Mouse (Mus musculus): ENCODE results near the gene Slc45a3.

The Slc45a3 gene

DNA sequence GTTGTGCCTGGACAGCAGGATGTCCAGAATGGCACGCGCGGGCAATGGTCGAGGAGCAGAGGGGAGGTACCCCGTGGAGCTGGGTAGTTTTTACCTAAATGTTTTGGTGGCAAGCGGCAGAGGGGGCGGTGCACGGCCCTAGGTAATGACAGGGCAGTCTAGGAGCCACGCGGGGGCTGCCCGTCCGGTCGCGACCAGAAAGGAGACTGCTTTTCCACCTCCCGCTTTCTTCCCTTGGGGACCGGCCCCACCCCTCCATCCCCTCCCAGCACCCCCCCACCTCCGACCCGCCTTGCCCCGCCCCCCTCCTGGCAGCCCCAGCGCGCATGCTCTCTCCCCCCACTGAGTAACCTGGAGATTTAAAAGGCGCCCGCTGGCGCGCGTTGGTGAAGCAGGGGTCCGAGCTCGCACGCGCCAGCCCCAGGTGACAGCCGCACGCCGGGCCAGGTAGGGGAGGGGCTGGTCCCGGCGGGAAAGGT is at the start of gene Slc45a3:
Gene Slc45a3, plus strand, starts transcription at position 362 of the 479 bp plus-strand sequence.
- peak; percentile 80 for DNase-seq (ENCODE audit: low read depth, low spot score)

DNA sequence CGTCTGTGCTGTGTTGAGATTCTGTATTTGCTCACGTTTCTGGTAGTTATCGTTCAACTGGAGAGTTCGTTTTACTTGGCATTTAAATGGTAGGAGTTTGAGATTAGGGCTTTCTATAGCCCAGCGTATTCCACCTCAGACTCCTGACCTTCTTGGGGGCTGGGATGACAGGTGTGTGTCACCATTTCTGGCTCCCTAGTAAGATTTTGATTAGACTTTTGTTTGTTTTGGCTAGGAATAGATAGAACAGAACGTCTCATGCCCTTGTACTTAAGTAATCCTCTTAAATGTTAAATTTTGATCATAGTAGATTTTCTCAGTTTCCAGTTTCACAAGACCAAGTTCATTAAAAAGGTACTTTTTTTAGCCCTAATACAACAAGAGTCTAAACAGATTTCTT is 45.1 kb upstream of the Slc45a3 start:
- no peak for DNase-seq (ENCODE audit: low read depth, low spot score)

DNA sequence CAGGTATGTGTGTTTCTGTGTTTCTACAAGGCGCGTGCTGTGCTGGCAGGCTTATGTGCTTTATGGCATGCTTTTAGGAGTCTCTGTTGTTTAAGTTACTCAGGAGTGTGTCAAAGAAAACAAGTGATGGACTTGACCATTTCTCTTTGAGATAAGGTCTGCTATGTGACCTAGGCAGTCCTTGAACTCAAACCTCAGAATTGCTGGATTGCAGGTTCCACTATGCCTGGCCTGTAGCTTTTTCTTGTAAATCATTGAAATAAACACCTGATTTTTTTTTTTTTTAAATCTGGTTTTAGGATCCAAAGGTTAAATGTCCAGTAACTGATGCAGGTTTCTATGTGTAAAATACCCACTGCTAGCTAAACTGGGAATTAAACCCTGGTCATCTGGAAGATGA is 43.7 kb upstream of the Slc45a3 start:
- DNase-seq (ENCODE audit: low read depth, low spot score): no peak

DNA sequence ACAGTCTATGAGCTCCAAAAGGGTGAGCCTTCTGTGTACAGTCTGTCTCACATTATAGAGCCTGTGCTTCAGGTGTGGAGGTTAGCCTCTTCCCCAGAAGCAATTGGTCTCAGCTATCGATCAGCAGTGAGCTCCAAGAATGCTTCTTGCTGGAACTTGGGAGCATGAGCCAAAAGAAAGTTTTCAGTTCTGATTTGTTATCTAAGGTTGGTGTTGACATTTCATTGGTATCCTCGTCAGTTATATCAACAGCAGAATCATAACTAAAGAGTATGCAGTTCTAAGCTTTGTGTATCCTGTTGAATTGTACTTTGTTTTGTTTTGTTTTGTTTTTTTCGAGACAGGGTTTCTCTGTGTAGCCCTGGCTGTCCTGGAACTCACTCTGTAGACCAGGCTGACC is 40.7 kb upstream of the Slc45a3 start:
- no peak for DNase-seq (ENCODE audit: low read depth, low spot score)

DNA sequence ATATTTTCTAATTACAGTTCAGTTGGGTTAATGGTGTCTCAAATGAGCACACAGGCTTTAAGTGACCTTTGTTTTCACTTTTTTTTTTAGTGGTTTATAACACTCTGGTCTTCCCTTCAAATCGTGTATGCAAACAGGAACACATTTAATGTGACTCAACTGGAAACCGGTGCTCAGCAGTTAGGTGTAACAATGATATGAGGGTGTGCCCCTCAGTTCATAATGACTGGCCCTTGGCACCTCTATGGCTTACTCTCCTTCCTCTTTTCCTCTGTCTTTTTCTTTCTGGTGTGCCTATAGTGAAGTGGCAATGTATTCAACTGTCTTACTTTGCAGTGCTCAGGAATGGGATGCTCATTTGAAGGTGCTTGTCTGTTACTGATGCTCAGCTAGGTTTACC is 29.3 kb upstream of the Slc45a3 start:
- DNase-seq (ENCODE audit: low read depth, low spot score): no peak

DNA sequence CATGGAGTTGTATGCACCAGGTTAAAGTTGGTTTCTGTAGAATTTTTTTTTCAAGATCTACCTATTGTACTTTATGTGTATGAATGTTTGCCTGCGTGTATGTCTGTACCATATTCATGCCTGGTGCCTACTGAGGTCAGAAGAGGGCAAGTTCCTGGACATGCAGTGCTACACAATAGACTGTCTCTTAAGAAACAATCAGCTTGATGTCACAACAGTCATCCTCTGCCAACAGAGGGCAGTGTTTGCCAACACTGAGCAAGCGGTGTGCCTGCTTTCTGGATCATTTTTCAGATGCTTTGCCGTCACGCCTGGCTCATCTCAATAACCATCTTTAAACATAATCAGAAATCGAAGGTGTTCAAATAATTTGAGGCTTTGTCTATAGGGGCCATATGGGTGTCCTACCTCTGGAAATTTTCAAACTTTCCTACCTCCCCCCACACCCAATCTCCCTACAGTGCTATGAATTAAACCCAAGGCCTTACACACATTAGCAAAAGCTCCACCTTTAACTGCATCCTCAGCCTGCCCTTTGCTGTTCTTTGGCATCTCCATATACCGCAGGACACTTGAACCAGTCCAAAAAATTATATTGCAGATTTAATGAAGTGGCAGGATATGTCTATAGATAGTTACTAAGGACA is 25.0 kb upstream of the Slc45a3 start:
- DNase-seq (ENCODE audit: low read depth, low spot score): peak; percentile 83

DNA sequence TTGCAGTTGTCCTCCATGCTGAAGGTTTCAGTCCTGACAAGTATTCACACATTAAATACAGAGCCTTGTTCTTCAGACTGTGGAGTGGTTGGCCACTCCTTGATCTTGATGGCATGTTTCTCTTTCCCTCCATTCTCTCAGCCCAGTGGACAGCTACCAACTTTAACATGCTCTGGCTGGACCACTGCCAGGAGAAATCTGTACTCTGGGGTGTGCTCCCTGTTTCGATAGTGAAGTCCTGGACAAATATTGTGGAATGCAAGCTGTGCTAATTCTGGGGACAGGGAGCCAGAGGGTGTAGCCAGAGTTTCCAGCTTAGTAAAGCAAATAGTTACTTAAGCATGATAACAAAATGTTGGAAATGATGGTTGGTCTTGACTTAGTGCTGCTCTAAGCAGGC is 24.0 kb upstream of the Slc45a3 start:
- no peak for DNase-seq (ENCODE audit: low read depth, low spot score)

DNA sequence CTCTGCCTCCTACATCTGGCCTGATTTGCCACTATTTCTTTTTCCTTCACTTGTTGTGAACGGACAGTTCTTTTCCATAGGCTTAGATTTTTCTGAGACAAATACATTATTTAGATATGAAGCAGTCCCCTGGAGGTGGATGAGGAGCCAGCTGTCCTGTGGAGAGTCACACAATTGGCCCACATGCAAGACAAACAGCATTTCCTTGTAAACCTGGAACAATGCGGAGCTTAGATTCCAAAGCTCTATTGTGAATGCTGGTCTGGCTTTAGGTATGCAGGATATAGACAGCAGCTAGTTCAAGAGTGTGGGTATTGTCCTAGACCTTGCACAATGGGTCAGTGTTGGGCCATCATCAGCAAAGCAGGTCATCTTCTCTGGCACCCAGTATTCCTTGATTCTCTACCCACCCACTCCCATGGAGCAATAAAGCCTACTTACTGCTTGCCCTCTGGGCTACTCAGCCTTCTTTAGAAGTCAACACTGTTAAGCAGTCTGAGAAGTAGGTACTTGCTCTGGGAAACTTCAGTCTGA is 22.0 kb upstream of the Slc45a3 start:
- peak; percentile 79 for DNase-seq (ENCODE audit: low read depth, low spot score)

DNA sequence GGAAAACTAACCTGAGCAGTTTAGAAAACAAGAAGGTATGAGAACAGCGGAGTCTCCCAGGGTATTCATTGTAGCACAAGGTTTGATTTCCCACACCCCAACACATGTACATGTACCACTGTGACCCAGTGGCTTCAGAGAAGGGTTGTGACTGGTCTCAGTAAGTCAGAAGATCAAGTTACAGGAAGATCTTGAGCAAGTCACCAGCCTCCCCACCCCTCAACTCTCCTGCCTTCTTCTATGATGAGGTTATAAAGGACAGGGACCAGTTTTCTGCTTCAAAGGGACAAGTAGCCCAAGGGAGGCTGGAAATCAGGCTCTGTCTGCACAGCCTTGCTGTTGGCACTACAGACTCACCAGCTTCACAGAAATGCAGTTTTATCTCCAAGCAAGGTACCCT is 21.3 kb upstream of the Slc45a3 start:
- no peak for DNase-seq (ENCODE audit: low read depth, low spot score)

DNA sequence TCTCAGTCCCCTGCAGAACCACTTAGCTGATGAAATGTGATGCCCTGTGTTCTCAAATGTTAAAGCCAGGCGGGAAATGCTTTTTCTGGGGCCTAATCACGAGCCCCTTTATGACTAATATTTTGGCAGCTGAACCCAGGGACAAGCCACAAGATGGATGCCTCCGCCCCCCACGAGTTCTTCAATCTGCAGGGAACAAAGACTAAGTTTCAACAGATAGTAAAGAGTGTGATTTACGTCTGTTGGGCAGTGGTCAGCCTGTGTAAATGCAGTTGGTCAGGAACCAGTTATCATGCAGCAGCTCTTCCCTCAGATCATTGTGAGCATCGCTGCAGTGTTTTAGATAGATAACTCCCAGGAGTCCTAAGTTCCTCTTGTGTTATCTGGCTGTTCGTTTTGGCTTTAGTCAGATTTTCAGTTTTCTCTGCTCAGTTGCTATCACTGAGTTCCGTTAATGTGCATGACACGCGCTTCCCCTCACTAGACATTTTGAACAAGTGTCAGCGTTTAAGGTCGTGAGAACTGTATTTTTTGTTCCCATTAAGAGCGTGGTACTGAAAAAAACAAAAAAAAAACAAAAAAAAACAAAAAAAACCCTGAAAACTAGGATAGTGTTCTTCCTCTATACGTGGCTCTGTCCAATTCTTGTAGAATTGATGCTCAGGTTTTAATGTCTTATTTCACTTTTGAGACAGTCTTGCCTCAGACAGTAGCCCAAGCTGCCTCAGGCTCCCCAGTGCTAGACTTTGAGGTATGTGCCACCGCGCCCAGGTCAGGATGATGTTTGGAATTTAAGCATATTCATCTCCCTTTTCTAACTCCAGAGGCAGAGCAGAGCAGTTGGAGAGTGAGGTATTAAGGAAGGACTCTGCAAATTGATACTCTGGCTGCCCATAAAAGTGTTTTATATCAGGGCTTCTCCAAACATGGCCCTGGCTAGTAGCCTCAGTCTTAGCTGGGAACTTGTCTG is 19.9 kb upstream of the Slc45a3 start:
- peak; percentile 47 for DNase-seq (ENCODE audit: low read depth, low spot score)

DNA sequence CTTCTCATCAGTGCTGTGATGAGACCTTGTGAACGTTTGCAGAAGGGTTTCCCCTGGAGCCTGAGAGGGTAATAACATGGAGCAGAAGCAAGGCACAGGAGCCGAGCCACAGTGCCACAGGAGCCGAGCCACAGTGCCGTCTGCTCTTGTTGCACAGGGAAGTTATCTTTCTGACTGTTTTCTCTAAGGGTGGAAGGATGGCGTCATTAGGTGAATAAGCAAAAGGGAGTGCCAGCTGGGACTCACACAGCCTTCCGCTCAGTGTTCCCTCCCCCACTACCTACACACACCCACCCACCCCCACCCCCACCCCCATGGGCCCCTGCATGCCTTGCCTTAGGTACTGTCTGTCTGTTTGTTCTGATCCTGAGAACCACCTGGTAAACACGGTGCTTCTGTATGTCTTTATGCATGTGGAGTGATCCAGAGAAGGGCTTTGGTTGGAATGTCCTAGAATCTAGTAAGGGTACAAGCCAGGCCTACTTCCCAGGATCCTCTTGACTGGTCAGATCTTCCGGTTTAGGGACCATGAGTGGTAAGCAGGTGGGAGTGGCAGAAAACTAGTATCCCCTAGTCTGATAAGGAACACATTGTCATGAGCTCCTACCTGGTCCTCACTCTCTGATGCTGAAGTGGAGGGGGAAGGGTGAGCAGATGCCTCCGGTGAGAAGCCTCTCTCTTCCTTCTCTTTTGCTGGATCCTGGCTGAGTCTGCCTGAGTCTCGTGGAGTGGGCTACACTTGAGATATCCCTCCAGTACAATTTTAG is 16.9 kb upstream of the Slc45a3 start:
- peak; percentile 52 for DNase-seq (ENCODE audit: low read depth, low spot score)

DNA sequence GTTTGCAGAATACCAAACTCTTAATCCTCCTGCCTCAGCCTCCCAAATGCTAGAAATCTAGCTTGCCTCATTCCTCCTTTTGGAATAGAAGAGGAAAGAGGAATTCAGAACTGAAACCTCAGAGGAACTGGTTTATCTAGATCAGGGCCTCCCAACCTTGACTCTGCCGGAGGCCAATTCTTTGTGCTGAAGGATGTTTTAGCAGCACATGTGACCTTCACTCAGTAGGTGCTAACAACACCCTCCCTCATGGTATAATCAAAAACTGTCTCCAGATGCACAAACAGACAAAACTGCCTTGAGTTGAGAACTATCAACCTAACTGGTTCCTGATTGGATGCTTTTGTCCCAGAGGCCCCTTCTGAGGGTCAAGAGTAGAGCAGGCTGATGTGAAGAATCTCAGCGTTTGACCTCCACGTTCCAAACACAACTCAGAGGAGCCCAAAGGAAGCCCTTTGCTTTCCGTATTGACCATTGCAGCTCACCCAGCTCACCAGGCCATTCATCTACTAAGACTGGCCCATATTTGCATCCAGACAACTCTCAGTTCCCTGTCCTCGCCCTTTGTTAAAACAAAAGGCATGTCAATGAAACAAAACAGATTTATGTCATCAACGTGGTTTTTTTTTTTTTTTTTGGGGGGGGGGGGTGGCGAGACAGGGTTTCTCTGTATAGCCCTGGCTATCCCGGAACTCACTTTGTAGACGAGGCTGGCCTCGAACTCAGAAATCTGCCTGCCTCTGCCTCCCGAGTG is 16.1 kb upstream of the Slc45a3 start:
- peak; percentile 61 for DNase-seq (ENCODE audit: low read depth, low spot score)

DNA sequence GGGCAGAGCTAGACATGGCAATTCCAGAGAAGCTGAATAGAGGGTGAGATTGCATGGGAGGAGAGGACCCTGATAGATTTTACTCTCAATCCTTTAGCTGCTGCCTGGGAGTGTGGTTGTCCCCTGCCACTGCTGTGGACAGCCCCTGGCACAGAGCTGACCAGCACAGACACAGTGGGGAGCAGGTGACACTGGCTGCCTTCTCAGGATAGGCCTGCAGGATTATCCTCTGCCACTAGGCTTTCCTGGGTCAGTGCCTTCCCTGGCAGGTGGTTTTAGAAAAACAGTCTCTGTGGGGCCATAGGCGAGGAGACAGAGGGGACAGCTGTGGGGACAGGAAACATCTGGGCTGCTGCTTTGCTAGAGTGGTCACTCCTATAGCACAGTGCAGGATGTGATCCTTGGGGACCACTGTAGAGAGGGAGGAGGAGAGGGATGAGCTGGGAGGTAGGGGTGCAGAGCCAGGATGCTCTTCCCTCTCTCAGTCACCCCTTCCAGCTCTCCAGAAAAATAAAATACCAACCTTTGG is 14.7 kb upstream of the Slc45a3 start:
- DNase-seq (ENCODE audit: low read depth, low spot score): no peak

DNA sequence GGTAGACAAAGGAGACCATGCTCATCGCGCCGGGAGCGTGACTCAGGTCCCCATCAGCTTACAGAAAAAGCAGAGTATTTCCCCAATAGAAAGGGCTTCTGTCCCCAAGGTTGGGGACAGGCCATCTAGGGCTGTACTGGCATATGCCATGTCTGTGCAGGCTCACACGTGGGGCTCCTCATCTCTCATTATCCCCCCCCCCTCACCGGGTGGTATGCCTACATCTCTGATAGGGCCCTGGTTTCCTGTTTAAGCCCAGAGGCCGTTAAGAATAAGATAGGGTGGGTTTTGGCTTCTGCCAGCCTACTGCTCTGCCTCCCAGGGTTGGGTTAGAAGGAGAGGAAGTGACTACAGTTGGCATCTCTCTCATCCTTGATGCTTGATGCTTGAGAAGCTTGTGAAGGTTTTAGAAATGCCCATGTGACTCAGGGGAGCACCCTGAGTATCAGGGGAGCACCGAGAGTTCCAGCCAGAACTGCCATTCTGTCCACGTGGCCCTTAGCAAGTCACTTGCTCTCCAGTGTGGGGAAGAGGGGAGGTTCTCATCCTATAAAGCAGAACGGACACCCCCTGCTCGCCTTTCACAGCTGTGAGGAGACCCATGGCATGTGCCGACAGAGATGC is 8.4 kb upstream of the Slc45a3 start:
- no peak for DNase-seq (ENCODE audit: low read depth, low spot score)

DNA sequence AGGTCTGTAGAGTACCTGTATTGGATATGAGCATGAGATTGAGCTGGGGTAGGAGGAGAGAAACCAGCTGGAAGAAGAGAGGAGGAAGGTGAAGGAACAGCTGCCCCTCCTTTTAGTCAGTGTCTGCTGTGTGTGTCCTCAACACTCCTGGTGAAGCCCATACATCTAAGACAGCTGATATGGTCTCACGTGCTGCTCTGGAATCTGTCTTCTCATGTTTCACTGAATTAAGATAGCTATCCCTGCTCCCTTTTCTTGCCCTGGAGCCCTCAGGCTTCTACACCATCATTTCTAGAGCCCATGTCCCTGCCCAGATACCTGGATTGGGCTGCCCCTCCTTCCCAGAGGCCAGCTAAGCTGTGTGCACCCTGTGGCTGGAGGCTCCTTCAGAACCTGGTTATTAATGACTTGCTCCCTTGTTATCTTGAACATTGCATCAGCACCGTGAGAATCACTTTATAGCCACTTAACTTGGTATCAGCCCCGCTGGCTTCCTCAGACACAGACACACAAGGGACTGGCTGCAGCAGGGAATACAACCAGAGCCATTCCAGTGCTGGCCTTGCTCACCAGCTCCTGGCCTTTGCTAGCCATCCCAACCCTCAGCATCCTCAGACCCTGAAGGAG is 7.5 kb upstream of the Slc45a3 start:
- no peak for DNase-seq (ENCODE audit: low read depth, low spot score)

DNA sequence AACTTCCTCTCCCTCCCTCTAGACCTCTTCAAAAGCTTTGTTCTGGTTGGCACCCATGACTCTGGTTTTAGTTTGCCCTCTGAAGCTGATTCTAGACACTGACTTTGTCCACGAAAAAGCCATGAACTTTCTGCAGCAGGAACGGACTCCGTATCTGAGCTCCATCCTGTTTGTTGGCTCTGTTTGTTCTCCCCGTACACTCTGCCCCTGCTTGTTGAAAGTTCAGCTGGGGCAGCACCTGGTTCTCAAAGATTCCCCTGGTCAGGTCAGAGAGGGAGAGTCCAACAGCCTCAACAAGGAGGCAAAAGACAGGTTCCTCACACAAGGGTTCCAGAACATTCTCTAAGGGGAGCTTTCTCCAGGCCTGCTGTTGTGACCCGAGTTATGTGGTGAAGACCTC is 5.4 kb upstream of the Slc45a3 start:
- DNase-seq (ENCODE audit: low read depth, low spot score): no peak

DNA sequence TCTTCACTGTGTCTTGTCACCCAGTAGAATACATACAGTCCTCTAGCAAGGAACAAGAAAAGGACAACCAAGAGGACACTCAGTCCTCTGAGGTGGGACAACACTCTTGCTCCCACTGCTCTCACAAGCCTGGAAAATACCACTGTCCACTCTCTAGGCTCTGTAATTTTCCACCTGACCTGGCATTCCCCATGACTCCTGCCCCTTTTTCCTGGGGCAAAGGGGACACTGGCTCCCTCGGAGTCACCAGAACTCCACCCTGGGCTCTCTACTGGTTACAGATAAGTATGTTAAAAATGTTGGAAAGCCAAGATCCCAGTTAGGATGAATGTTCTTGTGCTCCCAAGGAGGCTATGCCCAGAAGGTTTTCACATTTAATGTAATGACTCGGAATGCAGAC is 1.8 kb upstream of the Slc45a3 start:
- no peak for DNase-seq (ENCODE audit: low read depth, low spot score)

DNA sequence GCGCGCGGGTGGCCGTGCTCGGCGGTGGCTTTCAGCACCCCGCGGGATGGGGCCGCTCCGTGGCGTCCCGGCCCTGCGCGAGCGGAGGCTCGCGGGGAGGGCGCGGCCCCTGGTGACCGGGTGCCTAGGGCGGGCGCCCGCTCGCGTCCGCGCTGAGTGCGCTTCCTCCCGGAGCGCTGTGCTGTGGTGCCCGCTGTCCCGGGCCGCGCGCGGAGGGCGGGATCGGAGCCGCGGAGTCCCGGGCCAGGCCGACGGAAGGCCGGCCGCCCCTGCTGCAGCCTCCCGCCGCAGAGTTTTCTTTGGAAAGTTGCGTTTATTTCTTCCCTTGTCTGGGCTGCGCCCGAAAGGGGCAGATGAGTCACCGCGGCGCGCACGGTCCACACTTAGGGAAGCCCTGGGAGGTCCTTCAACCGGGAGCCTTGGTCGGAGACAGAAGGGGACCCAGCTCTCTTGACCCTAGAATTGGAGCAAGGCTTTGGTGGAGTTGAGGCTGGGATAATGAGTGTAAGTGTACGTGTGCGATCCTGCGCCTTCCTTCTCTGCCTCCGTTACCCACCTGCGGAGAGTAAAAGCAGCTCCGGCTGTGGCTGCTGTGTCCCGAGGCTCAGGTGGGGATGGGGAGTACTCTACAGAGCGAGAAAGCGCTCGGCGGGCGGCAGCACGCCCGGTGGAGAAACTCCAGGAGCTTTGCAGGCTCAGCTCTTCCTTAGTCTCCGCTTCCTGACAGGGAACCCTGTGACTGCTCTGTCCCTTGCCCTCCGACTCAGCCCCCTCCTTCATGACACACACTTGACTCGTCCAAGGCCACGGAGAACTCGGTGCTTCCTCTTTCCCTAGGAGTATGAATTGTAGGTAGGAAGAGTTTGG is 551 bp downstream of the Slc45a3 start:
- DNase-seq (ENCODE audit: low read depth, low spot score): peak; percentile 64

DNA sequence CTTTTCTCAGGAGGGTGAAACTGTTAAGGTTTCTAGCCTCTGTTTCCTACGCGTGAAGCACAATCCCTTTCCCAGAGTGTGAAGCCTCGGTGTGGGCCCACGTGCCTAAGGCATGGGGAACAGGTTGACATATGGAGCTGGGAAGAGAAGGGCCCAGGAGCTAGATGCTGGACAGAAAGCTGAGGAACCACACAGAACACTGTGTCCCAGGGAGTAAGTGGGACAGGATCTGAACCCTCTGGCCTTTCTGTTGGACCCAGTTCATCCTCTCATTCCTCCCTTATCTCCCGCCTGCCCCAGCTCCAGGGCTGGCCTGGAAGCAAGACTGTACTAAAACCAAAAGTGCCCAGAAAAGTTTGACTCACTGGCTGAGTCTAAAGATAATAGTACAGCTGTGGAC is 1.3 kb downstream of the Slc45a3 start:
- no peak for DNase-seq (ENCODE audit: low read depth, low spot score)

Measured in R1 (cell line).